8 mouse cellular contexts compared by ENCODE assay signal in genomic region chr9:58232374-58232773, GRCm38 (mm10). TPM values are rescaled to one million over a fixed set of nuclear protein-coding genes. Genes with fewer than 3 reads are reported as not detected.
DNase-seq lines count a peak whose midpoint lies in the region; ATAC-seq lines count a peak whose summit lies in the region.

No protein-coding gene starts in this region.

- H3K9me3 ChIP-seq in kidney, embryonic 15.5 days (replicated peaks): no peaks in the 10 kb centered on the region
- H3K9me3 ChIP-seq in heart, embryonic 15.5 days (replicated peaks): no peaks in the 10 kb centered on the region

- no peak overlapping the region for H3K4me2 ChIP-seq in kidney, embryonic 15.5 days
- H3K4me2 ChIP-seq in heart, embryonic 15.5 days: no peak overlapping the region; the same call in 1 of the 2 replicates

- no peaks in the 10 kb centered on the region for H3K27me3 ChIP-seq in kidney, embryonic 15.5 days
- H3K27me3 ChIP-seq in heart, embryonic 15.5 days: no peaks in the 10 kb centered on the region

- H3K4me3 ChIP-seq in kidney, embryonic 15.5 days (replicated peaks): no peak overlapping the region
- H3K4me3 ChIP-seq in brown adipose tissue, adult 24 weeks (ENCODE audit: insufficient read depth, low read depth, low read length): no peak overlapping the region
- H3K4me3 ChIP-seq in heart, embryonic 15.5 days: no peak overlapping the region

- H3K36me3 ChIP-seq in kidney, embryonic 15.5 days: peaks cover 72% of the 10 kb centered on the region
- peaks cover 67% of the 10 kb centered on the region for H3K36me3 ChIP-seq in heart, embryonic 15.5 days

- no peak overlapping the region for H3K9ac ChIP-seq in kidney, embryonic 15.5 days
- H3K9ac ChIP-seq in heart, embryonic 15.5 days: no peak overlapping the region

- H3K27ac ChIP-seq in kidney, embryonic 15.5 days: peak overlapping the region; percentile 62
- H3K27ac ChIP-seq in brown adipose tissue, adult 24 weeks (replicated peaks; ENCODE audit: low read depth, low read length): peak overlapping the region; percentile 80
- H3K27ac ChIP-seq in heart, embryonic 15.5 days: peak overlapping the region; percentile 67

- ATAC-seq in kidney, embryonic 15.5 days (replicated peaks; ENCODE audit: low FRiP score): no peak
- ATAC-seq in heart, embryonic 15.5 days (replicated peaks; ENCODE audit: insufficient number of reproducible peaks, insufficient read depth, low FRiP score, low read depth): no peak

- H3K4me1 ChIP-seq in kidney, embryonic 15.5 days: peaks cover 13% of the 10 kb centered on the region
- peaks cover 12% of the 10 kb centered on the region; the same call in 1 of the 2 replicates for H3K4me1 ChIP-seq in brown adipose tissue, adult 24 weeks (ENCODE audit: control insufficient read depth, insufficient read depth, insufficient read length, low read length)
- peaks cover 14% of the 10 kb centered on the region for H3K4me1 ChIP-seq in heart, embryonic 15.5 days (replicated peaks)

- WGBS in kidney, embryonic 15.5 days: 47% methylated on average over 5 of the region's 5 CpGs
- 48% methylated on average over 5 of the region's 5 CpGs for WGBS in heart, embryonic 15.5 days

- DNase-seq in kidney, postnatal 25 days: no peak
- DNase-seq in lung, postnatal 14 days: peak; percentile 14
- no peak for DNase-seq in T-cell, adult 2 months (ENCODE audit: low spot score)
- no peak for DNase-seq in right cerebral cortex, postnatal 36 days (ENCODE audit: low spot score in 2 of 2)
- DNase-seq in spleen, adult 18-20 months: no peak

RNA-seq across cellular contexts. Expression of gene Pml, which starts 17.2 kb away (rescaled TPM):
- polyA plus RNA-seq in kidney, embryonic 15.5 days (2015; fragmentation: Nextera tagmentation; extraction: Ambion mirVana): 21.0 and 24.7 TPM in 2 replicates
- 6.6 and 9.4 TPM in 2 replicates for polyA plus RNA-seq in brown adipose tissue, adult 24 weeks (2012; ENCODE audit: insufficient read depth, insufficient read length, missing spikeins)
- polyA plus RNA-seq in heart, embryonic 15.5 days (2015; fragmentation: Nextera tagmentation; extraction: Ambion mirVana): 10.0 and 15.8 TPM in 2 replicates

RNA-seq across cellular contexts. Expression of gene Stoml1, which starts 20.6 kb away (rescaled TPM):
- 29.9 and 33.6 TPM in 2 replicates for polyA plus RNA-seq in kidney, embryonic 15.5 days (2015; fragmentation: Nextera tagmentation; extraction: Ambion mirVana)
- 7.9 and 8.1 TPM in 2 replicates for polyA plus RNA-seq in brown adipose tissue, adult 24 weeks (2012; ENCODE audit: insufficient read depth, insufficient read length, missing spikeins)
- 25.2 and 28.6 TPM in 2 replicates for polyA plus RNA-seq in heart, embryonic 15.5 days (2015; fragmentation: Nextera tagmentation; extraction: Ambion mirVana)

RNA-seq across cellular contexts. Expression of gene Islr2, which starts 28.3 kb away (rescaled TPM):
- 0.39 and 0.51 TPM in 2 replicates for polyA plus RNA-seq in kidney, embryonic 15.5 days (2015; fragmentation: Nextera tagmentation; extraction: Ambion mirVana)
- polyA plus RNA-seq in brown adipose tissue, adult 24 weeks (2012; ENCODE audit: insufficient read depth, insufficient read length, missing spikeins): 0.29 and 1.8 TPM in 2 replicates
- 0.20 TPM in 1 of 2 replicates, not detected in the other for polyA plus RNA-seq in heart, embryonic 15.5 days (2015; fragmentation: Nextera tagmentation; extraction: Ambion mirVana)

RNA-seq across cellular contexts. Expression of gene Islr, which starts 28.3 kb away (rescaled TPM):
- 78.7 and 94.7 TPM in 2 replicates for polyA plus RNA-seq in kidney, embryonic 15.5 days (2015; fragmentation: Nextera tagmentation; extraction: Ambion mirVana)
- 8.8 and 17.5 TPM in 2 replicates for polyA plus RNA-seq in brown adipose tissue, adult 24 weeks (2012; ENCODE audit: insufficient read depth, insufficient read length, missing spikeins)
- 28.4 and 49.0 TPM in 2 replicates for polyA plus RNA-seq in heart, embryonic 15.5 days (2015; fragmentation: Nextera tagmentation; extraction: Ambion mirVana)
